Mouse (Mus musculus) 416B (cell line): ENCODE measurements around the gene H2al1i.
"Not testable (repeated sequence)": the region's sequence is repeated elsewhere in the genome, so short reads cannot be mapped to it uniquely, and the experiment has no call there.

Source experiments
- DNase-seq: peaks from one replicate; pipeline ENCODE4 v3.0.0; 2011; ENCODE audit warnings: low read depth

H2al1i gene

GRCm38 (mm10) chrX:11324359-11324758, at the start of gene H2al1i:
H2al1i (plus strand) TSS chrX:11324659.
- DNase-seq = not testable (repeated sequence)

- DNase-seq = no peak
Measured at GRCm38 (mm10) chrX:11277083-11277482, 47.4 kb upstream of the H2al1i start.

- no peak for DNase-seq
Measured at GRCm38 (mm10) chrX:11280741-11281140, 43.7 kb upstream of the H2al1i start.

GRCm38 (mm10) chrX:11288306-11288882, 36.1 kb upstream of the H2al1i start:
- no peak for DNase-seq

- no peak for DNase-seq
Measured at GRCm38 (mm10) chrX:11289244-11289643, 35.2 kb upstream of the H2al1i start.

- not testable (repeated sequence) for DNase-seq
Measured at GRCm38 (mm10) chrX:11298957-11299356, 25.5 kb upstream of the H2al1i start, which contains the start of gene H2al1a. H2al1a (plus strand) TSS chrX:11299257.

- not testable (repeated sequence) for DNase-seq
Measured at GRCm38 (mm10) chrX:11302132-11302531, 22.3 kb upstream of the H2al1i start, which contains the start of gene H2al1b. H2al1b (plus strand) TSS chrX:11302432.

GRCm38 (mm10) chrX:11305355-11305754, 19.1 kb upstream of the H2al1i start, which contains the start of gene H2al1c:
H2al1c (plus strand) TSS chrX:11305655.
- DNase-seq = not testable (repeated sequence)

GRCm38 (mm10) chrX:11308524-11308923, 15.9 kb upstream of the H2al1i start, which contains the start of gene H2al1d:
H2al1d (plus strand) TSS chrX:11308824.
- DNase-seq = not testable (repeated sequence)

GRCm38 (mm10) chrX:11311634-11312033, 12.8 kb upstream of the H2al1i start, which contains the start of gene H2al1e:
H2al1e (plus strand) TSS chrX:11311934.
- DNase-seq = not testable (repeated sequence)

GRCm38 (mm10) chrX:11314858-11315257, 9.6 kb upstream of the H2al1i start, which contains the start of gene H2al1f:
H2al1f (plus strand) TSS chrX:11315158.
- DNase-seq = not testable (repeated sequence)

- DNase-seq = not testable (repeated sequence)
Measured at GRCm38 (mm10) chrX:11317956-11318355, 6.5 kb upstream of the H2al1i start, which contains the start of gene H2al1g. H2al1g (plus strand) TSS chrX:11318256.

GRCm38 (mm10) chrX:11321192-11321591, 3.3 kb upstream of the H2al1i start, which contains the start of gene H2al1h:
H2al1h (plus strand) TSS chrX:11321492.
- not testable (repeated sequence) for DNase-seq

- not testable (repeated sequence) for DNase-seq
Measured at GRCm38 (mm10) chrX:11327522-11327921, 3.1 kb downstream of the H2al1i start, which contains the start of gene H2al1j. H2al1j (plus strand) TSS chrX:11327822.

- DNase-seq = no peak
Measured at GRCm38 (mm10) chrX:11345762-11346161, 21.3 kb downstream of the H2al1i start.

GRCm38 (mm10) chrX:11346756-11347155, 22.3 kb downstream of the H2al1i start:
- no peak for DNase-seq

GRCm38 (mm10) chrX:11360823-11361222, 36.4 kb downstream of the H2al1i start:
- peak; percentile 46 for DNase-seq

- DNase-seq = peak; percentile 91
Measured at GRCm38 (mm10) chrX:11361261-11361660, 36.8 kb downstream of the H2al1i start.

- no peak for DNase-seq
Measured at GRCm38 (mm10) chrX:11363890-11364289, 39.4 kb downstream of the H2al1i start.

- DNase-seq = no peak
Measured at GRCm38 (mm10) chrX:11365151-11365550, 40.7 kb downstream of the H2al1i start.
